Mouse (Mus musculus) embryo, embryonic 10 days (tissue): ENCODE results near the gene Bche.

Source experiments
- DNase-seq: peaks from one replicate; pipeline ENCODE4 v3.0.0-alpha.2; 2015; ENCODE audit warnings: low spot score

Gene Bche

GRCm38 (mm10) chr3:73708410-73708714 lies at the start of gene Bche:
Gene Bche, minus strand, starts transcription at chr3:73708415.
- DNase-seq, result no peak

- DNase-seq, result no peak
Measured at GRCm38 (mm10) chr3:73741998-73742397, 33.8 kb upstream of the Bche start.

GRCm38 (mm10) chr3:73731677-73732076 lies 23.5 kb upstream of the Bche start:
- peak; percentile 69 for DNase-seq

GRCm38 (mm10) chr3:73729511-73729910 lies 21.3 kb upstream of the Bche start:
- DNase-seq, result no peak

GRCm38 (mm10) chr3:73725711-73726110 lies 17.5 kb upstream of the Bche start:
- no peak for DNase-seq

- DNase-seq, result no peak
Measured at GRCm38 (mm10) chr3:73724869-73725268, 16.7 kb upstream of the Bche start.

- no peak for DNase-seq
Measured at GRCm38 (mm10) chr3:73717610-73718284, 9.5 kb upstream of the Bche start.

- DNase-seq, result no peak
Measured at GRCm38 (mm10) chr3:73709871-73710270, 1.7 kb upstream of the Bche start.

GRCm38 (mm10) chr3:73707461-73708409 lies 480 bp downstream of the Bche start:
- peak; percentile 91 for DNase-seq

- DNase-seq, result no peak
Measured at GRCm38 (mm10) chr3:73706544-73706943, 1.7 kb downstream of the Bche start.

GRCm38 (mm10) chr3:73698889-73699288 lies 9.3 kb downstream of the Bche start:
- DNase-seq, result no peak

GRCm38 (mm10) chr3:73673333-73673732 lies 34.9 kb downstream of the Bche start:
- no peak for DNase-seq

GRCm38 (mm10) chr3:73668172-73668571 lies 40.0 kb downstream of the Bche start:
- DNase-seq, result no peak

GRCm38 (mm10) chr3:73667245-73668131 lies 40.7 kb downstream of the Bche start:
- DNase-seq, result no peak

- DNase-seq, result no peak
Measured at GRCm38 (mm10) chr3:73650281-73650680, 57.9 kb downstream of the Bche start.

GRCm38 (mm10) chr3:73647064-73647463 lies 61.2 kb downstream of the Bche start:
- DNase-seq, result no peak

GRCm38 (mm10) chr3:73611421-73611820 lies 96.8 kb downstream of the Bche start:
- no peak for DNase-seq

- DNase-seq, result no peak
Measured at GRCm38 (mm10) chr3:73591757-73592533, 116.3 kb downstream of the Bche start.
